Mouse (Mus musculus) liver (tissue): Measurements from ENCODE around the gene Cdh12.
"Not testable (repeated sequence)": the region's sequence is repeated elsewhere in the genome, so short reads cannot be mapped to it uniquely, and the experiment has no call there.

Experiments
- DNase-seq: peaks from one replicate; pipeline ENCODE4 v3.0.0-alpha.2; 2020; ENCODE audit warnings: mixed read lengths

Cdh12 gene

GRCm38 (mm10) chr15:20448861-20449663 lies at the start of gene Cdh12:
Gene Cdh12, plus strand, starts transcription at chr15:20449265.
- DNase-seq: no peak

- no peak for DNase-seq
These were observed 45.5 kb upstream of the Cdh12 start for GRCm38 (mm10) chr15:20403596-20403995.

GRCm38 (mm10) chr15:20413397-20413796 lies 35.7 kb upstream of the Cdh12 start:
- DNase-seq: no peak

- DNase-seq: no peak
These were observed 12.7 kb upstream of the Cdh12 start for GRCm38 (mm10) chr15:20436356-20436755.

GRCm38 (mm10) chr15:20450558-20450957 lies 1.5 kb downstream of the Cdh12 start:
- no peak for DNase-seq

- DNase-seq: no peak
These were observed 9.4 kb downstream of the Cdh12 start for GRCm38 (mm10) chr15:20458508-20458907.

DNA sequence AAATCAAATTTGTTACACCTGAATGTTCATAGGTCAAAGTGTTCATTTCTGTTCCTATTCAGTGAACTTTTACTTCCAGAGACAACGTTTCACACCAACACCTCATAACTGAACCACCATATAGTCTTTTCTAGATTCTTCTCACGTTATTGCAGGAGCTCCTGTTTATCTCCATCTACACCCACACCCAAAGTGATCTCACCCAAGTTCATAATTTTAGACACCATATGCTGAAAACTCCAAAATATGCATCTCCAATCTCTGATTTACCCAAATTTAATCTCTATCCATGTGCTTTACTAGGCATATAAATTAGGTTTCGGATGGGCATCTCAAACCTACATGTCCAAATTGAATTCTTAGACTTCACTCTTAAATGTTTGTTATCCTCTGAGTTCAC lies 13.4 kb downstream of the Cdh12 start:
- DNase-seq: no peak

- DNase-seq: no peak
These were observed 14.5 kb downstream of the Cdh12 start for GRCm38 (mm10) chr15:20463601-20464000.

DNA sequence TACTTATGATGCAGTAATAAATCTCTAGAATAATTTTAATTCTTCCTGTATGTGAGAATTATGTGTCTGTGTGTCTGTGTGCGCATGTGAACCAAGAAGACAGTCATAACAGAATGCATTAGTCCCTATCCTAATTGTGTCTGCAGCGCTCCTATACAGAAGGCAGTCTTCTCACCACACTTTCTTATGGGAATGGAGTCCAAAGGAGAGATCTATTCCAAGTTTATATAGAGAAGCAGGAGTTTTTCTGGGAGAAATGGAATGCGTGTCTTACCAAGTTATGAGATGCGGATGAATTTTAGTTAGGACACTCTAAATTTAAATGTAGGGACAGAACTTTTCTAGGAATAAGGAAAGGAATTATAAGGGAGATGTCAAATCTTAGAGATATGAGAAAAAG lies 101.9 kb downstream of the Cdh12 start:
- DNase-seq: no peak

GRCm38 (mm10) chr15:20571012-20571411 lies 121.9 kb downstream of the Cdh12 start:
- DNase-seq: no peak

GRCm38 (mm10) chr15:20582567-20583075 lies 133.6 kb downstream of the Cdh12 start:
- no peak for DNase-seq

- DNase-seq: no peak
These were observed 142.5 kb downstream of the Cdh12 start for GRCm38 (mm10) chr15:20591599-20591998.

DNA sequence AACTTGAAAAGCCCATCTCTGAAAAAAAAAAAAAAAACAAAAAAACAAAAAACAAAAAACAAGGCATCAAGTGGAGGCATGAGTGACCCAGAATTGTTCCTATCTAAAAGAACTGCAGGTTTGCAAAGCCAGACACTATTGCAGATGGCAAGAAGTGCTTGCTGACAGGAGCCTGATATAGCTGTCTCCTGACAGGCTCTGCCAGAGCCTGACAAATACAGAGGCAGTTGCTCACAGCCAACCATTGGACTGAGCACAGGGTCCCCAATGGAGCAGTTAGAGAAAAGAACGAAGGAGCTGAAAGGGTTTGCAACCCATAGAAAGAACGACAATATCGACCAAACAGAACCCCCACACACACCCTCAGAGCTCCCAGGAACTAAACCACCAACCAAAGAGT lies 156.7 kb downstream of the Cdh12 start:
- not testable (repeated sequence) for DNase-seq

DNA sequence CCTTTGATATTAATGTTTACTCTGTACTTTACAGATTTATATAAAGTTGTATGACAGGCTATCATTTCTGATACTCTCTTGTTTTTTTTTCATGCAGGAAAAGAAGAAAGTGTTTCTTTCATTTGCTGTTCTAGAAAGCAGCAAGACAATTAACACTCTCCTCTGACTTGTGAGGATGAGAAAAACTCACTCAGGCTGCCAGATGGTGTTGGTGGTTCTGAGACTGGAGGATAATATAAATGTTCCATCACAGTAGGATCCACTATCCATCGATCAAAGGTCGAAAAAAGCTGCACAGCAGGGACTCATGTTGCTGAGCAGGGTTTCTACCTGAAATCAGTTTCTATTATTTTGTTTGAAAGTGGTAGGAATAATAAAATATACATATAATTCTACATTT lies 185.5 kb downstream of the Cdh12 start:
- no peak for DNase-seq

- DNase-seq: no peak
These were observed 190.1 kb downstream of the Cdh12 start for GRCm38 (mm10) chr15:20639155-20639554.

- no peak for DNase-seq
These were observed 193.9 kb downstream of the Cdh12 start for GRCm38 (mm10) chr15:20642905-20643414.

GRCm38 (mm10) chr15:20660221-20660620 lies 211.2 kb downstream of the Cdh12 start:
- DNase-seq: no peak

GRCm38 (mm10) chr15:20666650-20667049 lies 217.6 kb downstream of the Cdh12 start, which contains the start of gene Acot10:
Gene Acot10, minus strand, starts transcription at chr15:20666750.
- DNase-seq: no peak

- no peak for DNase-seq
These were observed 218.3 kb downstream of the Cdh12 start for GRCm38 (mm10) chr15:20667350-20667749.

GRCm38 (mm10) chr15:20667989-20668388 lies 218.9 kb downstream of the Cdh12 start:
- no peak for DNase-seq

GRCm38 (mm10) chr15:20669507-20669906 lies 220.4 kb downstream of the Cdh12 start:
- DNase-seq: not testable (repeated sequence)

DNA sequence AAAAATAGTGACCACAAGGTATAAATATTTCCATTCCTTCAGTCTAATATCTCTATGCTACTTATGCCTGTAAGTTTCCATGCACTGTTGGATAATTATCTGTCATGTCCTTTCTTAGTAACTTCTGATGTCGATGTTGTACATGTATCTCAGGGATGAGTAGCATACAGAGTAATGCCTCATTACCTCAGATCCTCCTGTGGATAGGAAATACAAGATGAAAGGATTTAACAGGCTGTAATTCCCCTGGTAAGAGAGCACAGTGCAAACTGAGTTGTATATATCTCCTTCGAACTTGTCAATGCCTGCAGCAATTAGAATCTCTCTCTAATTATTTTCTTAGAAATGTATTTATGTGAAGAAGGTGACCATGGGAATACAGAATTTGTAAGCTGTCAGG lies 233.7 kb downstream of the Cdh12 start:
- no peak for DNase-seq

GRCm38 (mm10) chr15:20684200-20684599 lies 235.1 kb downstream of the Cdh12 start:
- no peak for DNase-seq

DNA sequence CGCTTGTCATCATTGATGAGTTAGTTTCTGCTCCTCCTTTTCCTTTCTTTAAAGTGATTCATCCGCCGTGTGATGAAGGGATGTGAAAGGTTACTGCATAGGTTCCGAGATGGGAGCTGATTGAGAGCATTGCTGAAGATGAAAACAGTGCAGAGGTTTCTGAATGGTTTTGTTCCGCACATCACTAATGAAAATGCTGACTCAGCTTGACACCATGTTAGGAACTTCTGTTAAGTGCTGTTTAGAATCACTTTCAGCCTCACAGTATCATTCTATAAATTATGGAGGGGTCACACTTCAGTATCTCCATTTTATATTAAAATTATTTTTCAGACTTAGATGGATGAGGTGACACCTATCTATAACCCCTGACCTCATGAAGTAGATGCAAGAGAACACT lies 247.2 kb downstream of the Cdh12 start:
- DNase-seq: no peak
